Mouse (Mus musculus): ENCODE data around the gene Phf20.

DNA sequence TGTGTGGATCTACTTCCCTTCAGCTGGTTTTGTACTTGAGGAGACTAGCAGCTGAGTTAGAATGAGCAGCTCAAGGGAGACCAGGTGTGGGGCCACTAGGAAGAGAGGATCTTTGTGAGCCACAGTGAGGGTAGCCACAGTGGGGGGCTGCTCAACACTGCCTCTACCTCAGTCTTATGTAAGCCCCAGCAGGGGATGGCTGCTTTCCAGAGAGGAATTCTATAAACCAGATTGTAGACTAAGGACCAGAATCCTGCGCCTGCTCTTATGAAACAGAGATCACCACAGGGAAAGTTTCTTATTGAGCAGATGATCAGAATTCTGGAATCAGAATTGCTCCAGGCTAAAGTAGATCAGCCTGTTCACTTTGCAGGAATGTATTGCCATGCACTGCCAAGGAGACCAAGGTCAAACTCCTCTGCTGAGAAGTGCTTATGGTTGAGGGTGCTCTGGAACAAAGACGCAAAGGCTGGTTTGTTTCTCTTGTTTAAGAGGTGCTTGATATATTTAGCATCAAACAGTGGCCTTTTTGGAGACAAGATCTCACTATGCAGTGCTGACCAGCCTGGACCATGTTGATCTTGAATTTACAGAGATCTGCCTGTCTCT is 93.4 kb downstream of the Phf20 start:
- no peak for TF ChIP-seq CTCF (IDR thresholded peaks at IDR 0.05; ENCODE audit: borderline replicate concordance, insufficient read depth, low read length)
- no peak for TF ChIP-seq POLR2A (IDR thresholded peaks at IDR 0.05; ENCODE audit: low read depth, low read length)

All from embryonic fibroblast, embryonic 13.5 days (primary cell).